Comparison of ENCODE assay signal across 8 mouse cellular contexts in the genomic region with DNA sequence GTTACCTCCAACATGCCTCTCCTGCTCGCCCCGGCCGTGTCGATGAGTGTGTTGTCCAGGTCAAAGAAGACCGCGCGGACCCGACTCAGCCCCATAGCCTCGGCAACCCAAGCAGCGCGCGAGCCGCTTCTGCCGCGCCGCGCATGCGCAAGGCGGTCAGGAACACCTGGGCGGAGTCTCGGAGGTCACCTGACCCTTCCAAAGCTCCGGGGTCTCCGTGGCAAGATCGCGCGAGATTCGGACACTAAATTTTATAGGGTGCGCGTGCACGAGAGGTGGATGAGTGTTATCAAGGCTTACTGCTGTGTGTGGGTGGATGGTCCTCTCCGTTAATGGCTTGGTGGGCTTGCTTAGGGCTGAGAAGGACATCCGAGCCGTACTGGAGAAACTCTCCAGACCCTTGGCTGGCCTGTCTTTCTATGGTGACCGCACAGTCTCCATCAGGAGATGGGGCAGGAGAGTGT. TPM values are rescaled to one million over a fixed set of nuclear protein-coding genes. Genes with fewer than 3 reads are reported as not detected.
A peak's percentile ranks its signal among the peaks of the same experiment; 100 is the strongest.
DNase-seq lines count a peak whose midpoint lies in the region; ATAC-seq and TF ChIP-seq lines count a peak whose summit lies in the region.

A gene (minus strand): TSS at position 151 of the 464 bp plus-strand sequence.
A gene (minus strand): TSS at position 167 of the 464 bp plus-strand sequence.

- TF ChIP-seq CTCF in G1E (IDR thresholded peaks at IDR 0.05; ENCODE audit: low read depth, low read length), result no peak
- no peak for TF ChIP-seq CTCF in layer of hippocampus, adult 2 months (conservative IDR thresholded peaks at IDR 0.05)
- no peak for TF ChIP-seq CTCF in lung, embryonic 14.5 days (IDR thresholded peaks at IDR 0.05; ENCODE audit: low read depth)
- TF ChIP-seq CTCF in olfactory bulb, adult 2 months (IDR thresholded peaks at IDR 0.05; ENCODE audit: insufficient read depth, low read depth, low read length), result no peak
- no peak for TF ChIP-seq CTCF in thymus, adult 2 months (IDR thresholded peaks at IDR 0.05; ENCODE audit: borderline replicate concordance, control insufficient read depth, extremely low read depth, insufficient read depth, low read length, poor library complexity)

- H3K36me3 ChIP-seq in G1E (replicated peaks), result peaks cover 15% of the 10 kb centered on the region
- H3K36me3 ChIP-seq in forebrain, embryonic 16.5 days (ENCODE audit: control insufficient read depth, insufficient read depth), result no peaks in the 10 kb centered on the region
- H3K36me3 ChIP-seq in lung, embryonic 14.5 days (ENCODE audit: insufficient read depth), result no peaks in the 10 kb centered on the region
- H3K36me3 ChIP-seq in thymus, adult 2 months (ENCODE audit: control insufficient read depth, insufficient read depth, low read length), result no peaks in the 10 kb centered on the region

- H3K4me1 ChIP-seq in G1E (ENCODE audit: insufficient read depth, low read depth, low read length), result peaks cover 43% of the 10 kb centered on the region
- peaks cover 16% of the 10 kb centered on the region for H3K4me1 ChIP-seq in forebrain, embryonic 16.5 days (replicated peaks; ENCODE audit: control insufficient read depth, insufficient read depth, low read length)
- H3K4me1 ChIP-seq in lung, embryonic 14.5 days (ENCODE audit: insufficient read depth), result peaks cover 8% of the 10 kb centered on the region; the same call in 1 of the 2 replicates
- H3K4me1 ChIP-seq in olfactory bulb, adult 2 months (ENCODE audit: control insufficient read depth, insufficient read depth, low read length), result peaks cover 8% of the 10 kb centered on the region
- H3K4me1 ChIP-seq in thymus, adult 2 months (replicated peaks; ENCODE audit: control insufficient read depth, insufficient read depth, low read length), result peaks cover 12% of the 10 kb centered on the region

- peak; percentile 77 for TF ChIP-seq POLR2A in olfactory bulb, adult 2 months (IDR thresholded peaks at IDR 0.05; ENCODE audit: insufficient read depth, low read depth, low read length)
- TF ChIP-seq POLR2A in thymus, adult 2 months (IDR thresholded peaks at IDR 0.05; ENCODE audit: control insufficient read depth, extremely low read depth, insufficient read depth, low read length, poor library complexity), result no peak

- intact Hi-C loops in heart, postnatal 36 days (cut with DNase I), result loop anchor here (2.0 to 10.0 kb wide), 2 partner anchors 130 to 904 kb away; a partner anchor contains a TSS

- peak within 1 kb of the TSS; percentile 96 for H3K4me3 ChIP-seq in G1E (ENCODE audit: low read depth, low read length)
- H3K4me3 ChIP-seq in forebrain, embryonic 16.5 days (replicated peaks; ENCODE audit: low read length), result peak within 1 kb of the TSS; percentile 63
- H3K4me3 ChIP-seq in layer of hippocampus, adult 2 months, result peak within 1 kb of the TSS; percentile 93
- peak within 1 kb of the TSS; percentile 91 for H3K4me3 ChIP-seq in lung, embryonic 14.5 days (ENCODE audit: low read depth, low read length)
- peak within 1 kb of the TSS; percentile 70 for H3K4me3 ChIP-seq in olfactory bulb, adult 2 months (ENCODE audit: insufficient read depth, low read depth, low read length)
- peak within 1 kb of the TSS; percentile 97 for H3K4me3 ChIP-seq in thymus, adult 2 months (ENCODE audit: control insufficient read depth, insufficient read depth, low read length)

- no peak within 1 kb of the TSS for H3K27ac ChIP-seq in forebrain, embryonic 16.5 days (ENCODE audit: low read length)
- peak within 1 kb of the TSS; percentile 96 for H3K27ac ChIP-seq in layer of hippocampus, adult 2 months
- peak within 1 kb of the TSS; percentile 81 for H3K27ac ChIP-seq in lung, embryonic 14.5 days (ENCODE audit: low read depth)
- H3K27ac ChIP-seq in olfactory bulb, adult 2 months (ENCODE audit: insufficient read depth, low read depth, low read length), result peak within 1 kb of the TSS; percentile 82
- no peak within 1 kb of the TSS for H3K27ac ChIP-seq in thymus, adult 2 months (ENCODE audit: control insufficient read depth, insufficient read depth, low read length)

- no peaks in the 10 kb centered on the region for H3K9me3 ChIP-seq in G1E (replicated peaks)
- H3K9me3 ChIP-seq in forebrain, embryonic 16.5 days (ENCODE audit: control insufficient read depth, low read length), result no peaks in the 10 kb centered on the region
- H3K9me3 ChIP-seq in lung, embryonic 14.5 days (ENCODE audit: low read depth, low read length), result peaks cover 3% of the 10 kb centered on the region; the same call in 1 of the 2 replicates

- H3K9ac ChIP-seq in forebrain, embryonic 16.5 days (replicated peaks; ENCODE audit: low read depth, low read length), result peak within 1 kb of the TSS; percentile 77
- peak within 1 kb of the TSS; percentile 99 for H3K9ac ChIP-seq in lung, embryonic 14.5 days

- peak; percentile 77 for ATAC-seq in G1E (ENCODE audit: extremely low read depth, insufficient number of reproducible peaks, low FRiP score, poor library complexity, severe bottlenecking)
- peak; percentile 94 for ATAC-seq in forebrain, embryonic 16.5 days
- ATAC-seq in lung, embryonic 14.5 days (ENCODE audit: insufficient read depth), result peak; percentile 96

- H3K4me2 ChIP-seq in forebrain, embryonic 16.5 days (ENCODE audit: low read length), result peak within 1 kb of the TSS; percentile 90
- peak within 1 kb of the TSS; percentile 86 for H3K4me2 ChIP-seq in lung, embryonic 14.5 days

- under 1% methylated on average over 34 of the region's 34 CpGs for WGBS in forebrain, embryonic 16.5 days
- under 1% methylated on average over 31 of the region's 34 CpGs for WGBS in lung, embryonic 14.5 days
- WGBS in olfactory bulb, adult 2 months, result under 1% methylated on average over 34 of the region's 34 CpGs
- WGBS in thymus, adult 2 months, result under 1% methylated on average over 34 of the region's 34 CpGs

- peak; percentile 85 for DNase-seq in G1E (ENCODE audit: low spot score)
- peak; percentile 94 to 96 for DNase-seq in cerebellum, adult 18-20 months
- peak; percentile 91 for DNase-seq in heart, postnatal 36 days
- peak; percentile 92 to 93 for DNase-seq in layer of hippocampus, adult 2 months (ENCODE audit: low spot score in 2 of 2)
- peak; percentile 98 for DNase-seq in lung, embryonic 14.5 days
- DNase-seq in thymus, adult 2 months, result peak; percentile 95

- no peaks in the 10 kb centered on the region for H3K27me3 ChIP-seq in G1E (ENCODE audit: insufficient read depth, low read length)
- H3K27me3 ChIP-seq in forebrain, embryonic 16.5 days (replicated peaks; ENCODE audit: control insufficient read depth, insufficient read depth, low read length), result no peaks in the 10 kb centered on the region
- no peaks in the 10 kb centered on the region for H3K27me3 ChIP-seq in lung, embryonic 14.5 days (ENCODE audit: insufficient read depth, low read length)
- H3K27me3 ChIP-seq in thymus, adult 2 months (ENCODE audit: control insufficient read depth, insufficient read depth, low read length), result no peaks in the 10 kb centered on the region

RNA-seq across cellular contexts. Expression of the first gene that starts in this region (rescaled TPM):
- 5.1 and 5.6 TPM in 2 replicates for total RNA-seq in G1E (2014; fragmentation: Nextera tagmentation)
- 5.3 and 7.5 TPM in 2 replicates for total RNA-seq in G1E (2017)
- polyA plus RNA-seq in G1E (2012), result 2.7 and 3.6 TPM in 2 replicates
- 12.0 and 12.8 TPM in 2 replicates for polyA plus RNA-seq in forebrain, embryonic 16.5 days (2015; fragmentation: Nextera tagmentation; extraction: Ambion mirVana)
- total RNA-seq in heart, postnatal 36 days (2021), result 1 to 10 TPM; 1.4 to 1.7 TPM
- 1 to 10 TPM; 5.4 to 6.7 TPM for total RNA-seq in layer of hippocampus, adult 2 months (2021)
- 12.6 and 20.3 TPM in 2 replicates for polyA plus RNA-seq in lung, embryonic 14.5 days (2014; fragmentation: Nextera tagmentation; extraction: Ambion mirVana)
- not detected in 2 replicates for polyA plus RNA-seq in olfactory bulb, adult 2 months (2012; ENCODE audit: insufficient read depth, insufficient read length, low replicate concordance, missing spikeins)
- 0.40 and 0.46 TPM in 2 replicates for polyA plus RNA-seq in thymus, adult 2 months (2012; rRNA removed)

RNA-seq across cellular contexts. Expression of the second gene that starts in this region (rescaled TPM):
- total RNA-seq in G1E (2014; fragmentation: Nextera tagmentation) (24.9 and 25.5 TPM in 2 replicates), G1E (2017) (31.0 and 39.3 TPM in 2 replicates)
- polyA plus RNA-seq in G1E (2012), result 20.0 and 22.1 TPM in 2 replicates
- polyA plus RNA-seq in forebrain, embryonic 16.5 days (2015; fragmentation: Nextera tagmentation; extraction: Ambion mirVana), result 28.3 and 35.4 TPM in 2 replicates
- total RNA-seq in heart, postnatal 36 days (2021), result 1 to 10 TPM; 1.6 to 2.3 TPM
- total RNA-seq in layer of hippocampus, adult 2 months (2021), result 10 to 100 TPM; 21.1 to 22.8 TPM
- polyA plus RNA-seq in lung, embryonic 14.5 days (2014; fragmentation: Nextera tagmentation; extraction: Ambion mirVana), result 48.5 and 49.9 TPM in 2 replicates
- polyA plus RNA-seq in olfactory bulb, adult 2 months (2012; ENCODE audit: insufficient read depth, insufficient read length, low replicate concordance, missing spikeins), result not detected in 2 replicates
- polyA plus RNA-seq in thymus, adult 2 months (2012; rRNA removed), result 3.0 and 4.3 TPM in 2 replicates

Comparison
In these comparisons a context has a peak if more than half of its experiments do, and no peak if none do; other contexts are left out.
1. RNA of the second gene that starts in this region (total RNA-seq): 24.9 to 39.3 TPM in G1E and 21.1 to 22.8 TPM in layer of hippocampus, adult 2 months; 1.6 to 2.3 TPM in heart, postnatal 36 days; every median in the first group is over 4 times any median in the second.
2. H3K27ac ChIP-seq: peak in layer of hippocampus, adult 2 months (single experiment), lung, embryonic 14.5 days (single experiment) and olfactory bulb, adult 2 months (single experiment); none in forebrain, embryonic 16.5 days (single experiment) and thymus, adult 2 months (single experiment).
3. Peak in every context shown above with its lines, with median percentiles within 50 percentile points of each other: ATAC-seq, DNase-seq and H3K4me3 ChIP-seq.